Mouse (Mus musculus) liver, postnatal 0 days (tissue): ENCODE data around the gene Ubtd1. TPM values are rescaled to one million over a fixed set of nuclear protein-coding genes. Genes with fewer than 3 reads are reported as not detected.
A peak's percentile ranks its signal among the peaks of the same experiment; 100 is the strongest.

Experiments
- ATAC-seq: fragments of 200-750 bp; cut with Nextera tagmentation; 2 replicates; pipeline ENCODE4 v1.8.0; 2017; ENCODE audit warnings: mild to moderate bottlenecking, moderate library complexity
- DNase-seq: peaks from one replicate; pipeline ENCODE4 v3.0.0-alpha.2; 2016
- H3K27ac ChIP-seq: fragments of 300-500 bp; sonication (generic); 2 replicates; pipeline ENCODE4 v1.5.1; 2014; ENCODE audit warnings: antibody characterized with exemption, moderate library complexity, mild to moderate bottlenecking, low read depth
- H3K27me3 ChIP-seq: fragments of 300-500 bp; sonication (generic); 2 replicates; pipeline ENCODE4 v1.6.1; 2014; ENCODE audit warnings: low read length, control low read depth, mixed read lengths; ENCODE audit not compliant: insufficient read depth
- H3K36me3 ChIP-seq: fragments of 300-500 bp; sonication (generic); replicated peaks from 2 replicates; pipeline ENCODE4 v1.6.1; 2014; ENCODE audit warnings: mild to moderate bottlenecking, control low read depth, low read length, moderate library complexity, mixed read lengths; ENCODE audit not compliant: insufficient read depth
- H3K4me1 ChIP-seq: fragments of 300-500 bp; sonication (generic); 2 replicates; pipeline ENCODE4 v1.6.1; 2014; ENCODE audit warnings: antibody characterized with exemption, mild to moderate bottlenecking, control low read depth; ENCODE audit not compliant: insufficient read depth
- H3K4me2 ChIP-seq: fragments of 300-500 bp; sonication (generic); 2 replicates; pipeline ENCODE4 v1.6.1; 2014; ENCODE audit warnings: low read depth, mild to moderate bottlenecking, low read length, moderate library complexity, mixed read lengths
- H3K4me3 ChIP-seq: fragments of 300-500 bp; sonication (generic); 2 replicates; pipeline ENCODE4 v1.5.1; 2014; ENCODE audit warnings: low read depth, low read length
- H3K9ac ChIP-seq: fragments of 300-500 bp; sonication (generic); replicated peaks from 2 replicates; pipeline ENCODE4 v1.6.1; 2014; ENCODE audit warnings: mild to moderate bottlenecking, moderate library complexity
- H3K9me3 ChIP-seq: fragments of 300-500 bp; sonication (generic); 2 replicates; pipeline ENCODE4 v1.6.1; 2016; ENCODE audit warnings: mild to moderate bottlenecking, control low read depth, low read length, mixed read lengths
- CTCF ChIP-seq: sonication (generic); IDR thresholded peaks from 2 replicates; pipeline ENCODE4 v1.5.1; 2016; ENCODE audit warnings: antibody characterized with exemption, low read depth
- EP300 ChIP-seq: IDR thresholded peaks from 2 replicates; pipeline ENCODE4 v1.6.1; 2016; ENCODE audit warnings: antibody characterized with exemption, low read depth, mild to moderate bottlenecking
- WGBS: fragments of 180-500 bp; shearing (Covaris S2); extraction: QIAGEN DNeasy Blood & Tissue Kit; methylation state at CpG from one replicate; pipeline ENCODE4 v1.1.7; 2014; ENCODE audit not compliant: insufficient replicate concordance; 5-methylcytosine and 5-hydroxymethylcytosine counted together
- polyA plus RNA-seq: library from polyadenylated mRNA; unstranded; fragments of >200 nt; fragmentation: Nextera tagmentation; extraction: Ambion mirVana; gene quantifications from 2 replicates; pipeline ENCODE4 v1.2.1, GENCODE M21; 2015

The Ubtd1 gene
- polyA plus RNA-seq, 1 experiment from 2014 or later, result 6.9 TPM

DNA sequence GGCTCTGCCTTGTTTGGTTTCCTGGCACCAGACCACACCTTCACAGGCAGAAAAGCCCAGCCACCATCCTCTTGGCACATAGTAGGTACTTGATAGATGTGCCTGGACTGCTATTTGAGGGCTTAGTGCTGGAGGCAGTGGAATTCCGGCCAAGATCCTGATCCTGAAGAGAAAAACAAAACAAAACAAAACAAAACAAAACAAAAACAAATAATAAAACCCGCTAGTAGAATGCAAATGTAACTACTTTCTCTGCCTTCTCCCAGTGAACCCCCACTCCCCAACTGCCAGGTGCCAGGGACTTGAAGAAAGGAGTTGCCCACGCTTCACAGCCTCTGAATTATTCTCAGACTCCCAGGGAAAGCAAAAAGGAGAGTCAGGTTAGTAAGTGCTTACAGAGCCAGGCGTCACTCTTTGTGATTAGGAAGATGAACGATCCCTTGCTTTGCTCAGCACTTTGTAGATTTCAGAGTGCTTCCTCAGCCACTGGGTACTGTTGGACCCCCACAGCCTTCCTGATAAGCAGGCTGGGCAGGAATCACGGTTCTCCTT is 10.4 kb downstream of the Ubtd1 start:
- Histone ChIP-seq H3K27me3 (no peaks in the 10 kb centered on the region), H3K4me1 (peaks cover 7% of the 10 kb centered on the region), H3K27ac (0 out of 2 replicates have a peak overlapping the region, but pooled peaks have one; percentile 2), H3K9me3 (no peaks in the 10 kb centered on the region), H3K4me2 (no peak overlapping the region), H3K36me3 (0 out of 2 replicates have a peak, but pooled peaks cover 3% of the 10 kb centered on the region), H3K9ac (no peak overlapping the region), H3K4me3 (no peak overlapping the region)
- TF ChIP-seq CTCF (no peak), EP300 (no peak)
- DNase-seq, result no peak
- no peak for ATAC-seq
- WGBS, result 55% methylated on average over 6 of the region's 6 CpGs

- ATAC-seq (no peak), DNase-seq (no peak)
- Histone ChIP-seq H3K36me3 (no peaks in the 10 kb centered on the region), H3K9me3 (no peaks in the 10 kb centered on the region), H3K4me2 (no peak overlapping the region), H3K4me3 (no peak overlapping the region), H3K27me3 (no peaks in the 10 kb centered on the region), H3K4me1 (peaks cover 7% of the 10 kb centered on the region), H3K9ac (no peak overlapping the region), H3K27ac (no peak overlapping the region)
- TF ChIP-seq EP300 (no peak), CTCF (no peak)
- WGBS, result 77% methylated on average over 2 of the region's 2 CpGs
Observed at GRCm38 (mm10) chr19:41992971-41993370, 11.4 kb downstream of the Ubtd1 start.

DNA sequence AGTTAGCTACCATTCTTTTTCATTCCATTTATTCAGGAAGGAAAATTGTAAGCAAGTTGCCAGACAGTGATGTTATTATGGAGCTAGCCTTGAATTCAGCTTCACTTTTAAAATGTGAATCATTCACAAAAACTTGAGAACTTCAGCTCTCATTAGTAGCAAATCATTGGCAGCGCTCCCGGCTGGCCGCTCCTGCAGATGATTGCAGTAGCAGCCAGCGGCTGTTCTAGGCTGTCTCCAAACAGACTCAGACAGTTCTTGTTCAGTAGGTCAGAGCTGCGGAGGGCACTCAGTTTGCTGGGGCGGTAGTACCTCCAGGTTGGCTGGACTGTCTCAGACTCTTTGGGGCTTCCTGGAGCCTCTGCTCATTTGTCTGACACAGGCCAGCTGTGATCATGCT is 11.9 kb downstream of the Ubtd1 start:
- TF ChIP-seq EP300 (no peak), CTCF (no peak)
- DNase-seq, result no peak
- H3K9ac ChIP-seq, result no peak overlapping the region
- H3K4me2 ChIP-seq, result no peak overlapping the region
- no peaks in the 10 kb centered on the region for H3K36me3 ChIP-seq
- H3K4me1 ChIP-seq, result peaks cover 7% of the 10 kb centered on the region
- no peak overlapping the region for H3K4me3 ChIP-seq
- ATAC-seq, result no peak
- no peaks in the 10 kb centered on the region for H3K27me3 ChIP-seq
- H3K9me3 ChIP-seq, result no peaks in the 10 kb centered on the region
- WGBS, result 75% methylated on average over 6 of the region's 6 CpGs
- H3K27ac ChIP-seq, result no peak overlapping the region

DNA sequence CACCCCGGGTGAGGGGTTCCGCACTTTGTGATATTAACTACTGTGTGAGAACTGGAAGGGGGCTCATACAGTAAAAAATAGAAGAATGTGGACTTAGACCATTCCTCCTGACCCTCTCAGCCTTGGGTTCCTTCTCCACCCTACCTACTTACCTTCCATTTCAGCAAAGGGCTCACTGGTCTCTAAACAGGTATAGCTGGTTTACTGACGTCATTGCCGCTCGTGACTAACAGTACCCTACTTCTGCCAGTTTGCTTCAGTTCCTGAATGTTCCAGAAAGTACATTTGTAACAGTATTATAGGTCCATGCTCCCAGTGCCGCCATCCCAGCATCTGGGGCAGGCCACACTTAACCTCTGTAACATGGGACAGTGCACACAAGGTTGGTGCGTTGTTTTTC is 12.5 kb downstream of the Ubtd1 start:
- Histone ChIP-seq H3K27ac (no peak overlapping the region), H3K9ac (no peak overlapping the region), H3K4me1 (peaks cover 7% of the 10 kb centered on the region), H3K4me3 (no peak overlapping the region), H3K27me3 (no peaks in the 10 kb centered on the region), H3K4me2 (no peak overlapping the region), H3K36me3 (no peaks in the 10 kb centered on the region), H3K9me3 (no peaks in the 10 kb centered on the region)
- DNase-seq, result no peak
- TF ChIP-seq CTCF (no peak), EP300 (no peak)
- no peak for ATAC-seq
- 84% methylated on average over 7 of the region's 7 CpGs for WGBS

DNA sequence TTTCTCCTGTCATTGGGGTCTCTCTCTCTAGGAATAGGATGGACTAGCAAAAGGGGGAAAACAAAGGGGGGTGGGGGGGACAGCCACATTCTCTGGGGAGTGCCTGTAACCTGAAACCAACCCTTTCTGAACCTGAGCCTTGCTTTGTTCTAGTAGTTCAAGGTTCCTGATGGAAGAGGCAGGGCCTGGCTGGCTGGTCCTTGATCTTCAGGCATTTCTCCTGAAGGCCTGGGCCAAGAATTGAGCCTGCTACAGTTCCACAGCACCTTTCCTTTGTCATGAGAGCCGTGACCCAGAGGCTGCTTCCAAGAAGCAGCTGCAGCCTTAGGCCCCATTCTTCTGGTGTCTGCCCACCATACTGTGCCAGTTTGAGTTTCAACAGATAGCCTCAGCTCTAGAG is 13.9 kb downstream of the Ubtd1 start:
- H3K27ac ChIP-seq, result no peak overlapping the region
- no peak overlapping the region for H3K4me3 ChIP-seq
- ATAC-seq, result no peak
- H3K9ac ChIP-seq, result no peak overlapping the region
- H3K4me2 ChIP-seq, result no peak overlapping the region
- no peaks in the 10 kb centered on the region for H3K9me3 ChIP-seq
- peaks cover 7% of the 10 kb centered on the region for H3K4me1 ChIP-seq
- no peaks in the 10 kb centered on the region for H3K36me3 ChIP-seq
- 93% methylated on average over 1 of the region's 1 CpGs for WGBS
- DNase-seq, result no peak
- TF ChIP-seq EP300 (no peak), CTCF (no peak)
- no peaks in the 10 kb centered on the region for H3K27me3 ChIP-seq

DNA sequence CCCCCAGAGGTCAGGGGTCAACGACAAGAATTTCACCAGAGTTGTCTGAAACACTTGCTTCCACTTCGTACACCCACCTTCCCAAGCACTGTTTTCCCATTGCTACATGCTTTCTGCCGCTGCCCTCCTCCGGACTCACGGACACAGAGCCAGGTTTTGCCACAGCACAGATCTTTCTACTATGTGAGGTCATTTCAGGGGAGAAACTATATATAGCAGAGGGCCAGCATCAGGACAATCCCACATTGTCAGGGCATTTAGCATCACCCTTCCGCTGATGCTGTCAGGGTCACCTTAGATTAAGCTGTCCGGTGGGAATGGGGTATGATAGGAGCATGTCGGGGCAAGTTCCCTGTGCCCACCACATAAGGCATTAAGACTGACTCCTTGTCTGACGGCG is 15.5 kb downstream of the Ubtd1 start:
- Histone ChIP-seq H3K4me1 (peaks cover 6% of the 10 kb centered on the region), H3K4me3 (no peak overlapping the region), H3K9ac (no peak overlapping the region), H3K4me2 (no peak overlapping the region), H3K36me3 (no peaks in the 10 kb centered on the region), H3K27ac (no peak overlapping the region), H3K9me3 (no peaks in the 10 kb centered on the region), H3K27me3 (no peaks in the 10 kb centered on the region)
- no peak for TF ChIP-seq CTCF
- no peak for TF ChIP-seq EP300
- whole genome bisulfite sequencing, result 82% methylated on average over 10 of the region's 10 CpGs
- ATAC-seq (no peak), DNase-seq (no peak)
